Mouse (Mus musculus) CH12.LX (cell line): ENCODE measurements around the gene Prickle2. TPM values are rescaled to one million over a fixed set of nuclear protein-coding genes. Genes with fewer than 3 reads are reported as not detected.

ENCODE experiments used
- DNase-seq: peaks from one replicate; pipeline ENCODE4 v3.0.0-alpha.2; 2013; ENCODE audit errors: extremely low read depth
- H3K27ac ChIP-seq: 2 replicates; pipeline ENCODE4 v1.5.1; 2012; ENCODE audit warnings: low read depth, mild to moderate bottlenecking, control low read depth, moderate library complexity; ENCODE audit not compliant: insufficient read depth
- H3K27me3 ChIP-seq: replicated peaks from 2 replicates; pipeline ENCODE3; 2012; ENCODE audit warnings: inconsistent platforms
- H3K36me3 ChIP-seq, 2 experiments: replicated peaks in 1 of 2; 2 replicates each; pipeline versions ENCODE3 to v1.6.1; 2012; ENCODE audit warnings: inconsistent platforms in 1 of 2, low read length in 1 of 2, mild to moderate bottlenecking in 1 of 2, mixed read lengths in 1 of 2, moderate library complexity in 1 of 2; ENCODE audit not compliant: control insufficient read depth in 1 of 2, insufficient read depth in 1 of 2
- H3K4me1 ChIP-seq, 2 experiments: 2 replicates each; pipeline ENCODE4 v1.6.1; 2012; ENCODE audit warnings: inconsistent platforms in 1 of 2, moderate library complexity in 1 of 2; ENCODE audit not compliant: insufficient read depth in 2 of 2, control insufficient read depth in 1 of 2
- H3K4me2 ChIP-seq: 2 replicates; pipeline ENCODE4 v1.6.1; 2012; ENCODE audit warnings: low read depth, mild to moderate bottlenecking, control low read depth; ENCODE audit not compliant: poor library complexity, insufficient read depth, severe bottlenecking
- H3K4me3 ChIP-seq, 3 experiments: fragments of 150-350 bp in 1 of 3; sonication (generic) in 1 of 3; replicated peaks in 1 of 3; 2 replicates each; pipeline versions ENCODE3 to v1.5.1; 2011 to 2012; ENCODE audit warnings: low read depth in 2 of 3, low read length in 2 of 3, mild to moderate bottlenecking in 2 of 3, moderate library complexity in 2 of 3, control low read depth in 1 of 3, improper control_type of control experiment in 1 of 3, inconsistent platforms in 1 of 3, mixed read lengths in 1 of 3; ENCODE audit not compliant: poor library complexity in 1 of 3
- H3K79me2 ChIP-seq: replicated peaks from 2 replicates; pipeline ENCODE4 v1.6.1; 2012; ENCODE audit warnings: mild to moderate bottlenecking, moderate library complexity; ENCODE audit not compliant: control insufficient read depth, poor library complexity, insufficient read depth, severe bottlenecking; ENCODE audit errors: extremely low read depth
- H3K9ac ChIP-seq: 2 replicates; pipeline ENCODE4 v1.6.1; 2012; ENCODE audit warnings: low read depth, mild to moderate bottlenecking, control low read depth, moderate library complexity; ENCODE audit not compliant: insufficient read depth
- H3K9me3 ChIP-seq: replicated peaks from 2 replicates; pipeline ENCODE3; 2012; ENCODE audit warnings: low read length, inconsistent platforms, mixed read lengths
- CHD1 ChIP-seq: IDR thresholded peaks from 2 replicates; pipeline ENCODE4 v1.6.1; 2012; ENCODE audit warnings: low read depth, low read length, improper control_type of control experiment, inconsistent platforms
- CTCF ChIP-seq, 2 experiments: IDR thresholded peaks in 1 of 2; conservative IDR thresholded peaks in 1 of 2; 2 replicates each; pipeline ENCODE4 v1.5.1; 2011 to 2012; ENCODE audit warnings: low read depth in 2 of 2, low read length in 2 of 2, improper control_type of control experiment in 1 of 2, inconsistent platforms in 1 of 2, mild to moderate bottlenecking in 1 of 2, moderate library complexity in 1 of 2
- E2F4 ChIP-seq: IDR thresholded peaks from 2 replicates; pipeline ENCODE4 v1.6.1; 2011; ENCODE audit warnings: low read depth, low read length, improper control_type of control experiment; ENCODE audit not compliant: insufficient replicate concordance
- ELF1 ChIP-seq: IDR thresholded peaks from 2 replicates; pipeline ENCODE4 v1.6.1; 2014; ENCODE audit warnings: low read depth, mild to moderate bottlenecking, inconsistent platforms, low read length, improper control_type of control experiment
- EP300 ChIP-seq: IDR thresholded peaks from 2 replicates; pipeline ENCODE4 v1.6.1; 2011; ENCODE audit warnings: low read length, improper control_type of control experiment
- GABPA ChIP-seq: IDR thresholded peaks from 2 replicates; pipeline ENCODE4 v1.6.1; 2012; ENCODE audit warnings: low read depth, low read length, improper control_type of control experiment, inconsistent platforms; ENCODE audit not compliant: insufficient replicate concordance
- HCFC1 ChIP-seq: IDR thresholded peaks from 2 replicates; pipeline ENCODE4 v1.6.1; 2012; ENCODE audit warnings: low read depth, mild to moderate bottlenecking, inconsistent platforms, low read length, improper control_type of control experiment
- IRF4 ChIP-seq: IDR thresholded peaks from 2 replicates; pipeline ENCODE4 v1.6.1; 2014; ENCODE audit warnings: low read depth, mild to moderate bottlenecking, inconsistent platforms, low read length, improper control_type of control experiment
- KAT2A ChIP-seq: IDR thresholded peaks from 2 replicates; pipeline ENCODE4 v1.6.1; 2012; ENCODE audit warnings: low read length, improper control_type of control experiment, inconsistent platforms; ENCODE audit not compliant: insufficient replicate concordance
- MAFK ChIP-seq: IDR thresholded peaks from 2 replicates; pipeline ENCODE4 v1.6.1; 2011; ENCODE audit warnings: low read length, improper control_type of control experiment; ENCODE audit not compliant: insufficient replicate concordance
- MEF2A ChIP-seq: IDR thresholded peaks from 2 replicates; pipeline ENCODE4 v1.6.1; 2014; ENCODE audit warnings: low read depth, mild to moderate bottlenecking, inconsistent platforms, low read length, improper control_type of control experiment, borderline replicate concordance
- MXI1 ChIP-seq: IDR thresholded peaks from 2 replicates; pipeline ENCODE4 v1.6.1; 2011; ENCODE audit warnings: mild to moderate bottlenecking, low read depth, low read length, improper control_type of control experiment
- MYC ChIP-seq: IDR thresholded peaks from 2 replicates; pipeline ENCODE4 v1.6.1; 2011; ENCODE audit warnings: low read depth, mild to moderate bottlenecking, improper control_type of control experiment, low read length
- NELFE ChIP-seq: IDR thresholded peaks from 2 replicates; pipeline ENCODE4 v1.6.1; 2011; ENCODE audit warnings: low read depth, low read length, improper control_type of control experiment
- NRF1 ChIP-seq: IDR thresholded peaks from 2 replicates; pipeline ENCODE4 v1.6.1; 2014; ENCODE audit warnings: low read depth, mild to moderate bottlenecking, inconsistent platforms, low read length, improper control_type of control experiment, moderate library complexity
- POLR2A ChIP-seq: IDR thresholded peaks from 2 replicates; pipeline ENCODE4 v1.6.1; 2011; ENCODE audit warnings: low read depth, mild to moderate bottlenecking, improper control_type of control experiment, low read length
- RCOR1 ChIP-seq: conservative IDR thresholded peaks from 2 replicates; pipeline ENCODE4 v1.6.1; 2012; ENCODE audit warnings: low read depth, mild to moderate bottlenecking, inconsistent platforms, low read length, improper control_type of control experiment
- SIN3A ChIP-seq: IDR thresholded peaks from 2 replicates; pipeline ENCODE4 v1.6.1; 2012; ENCODE audit warnings: low read length, improper control_type of control experiment, inconsistent platforms
- SMC3 ChIP-seq: IDR thresholded peaks from 2 replicates; pipeline ENCODE4 v1.6.1; 2011; ENCODE audit warnings: low read depth, low read length, improper control_type of control experiment
- TBP ChIP-seq: conservative IDR thresholded peaks from 2 replicates; pipeline ENCODE4 v1.6.1; 2011; ENCODE audit warnings: low read depth, low read length, improper control_type of control experiment
- TCF12 ChIP-seq: IDR thresholded peaks from 2 replicates; pipeline ENCODE4 v1.6.1; 2014; ENCODE audit warnings: low read depth, mild to moderate bottlenecking, inconsistent platforms, low read length, improper control_type of control experiment
- ZKSCAN1 ChIP-seq: IDR thresholded peaks from 2 replicates; pipeline ENCODE4 v1.6.1; 2012; ENCODE audit warnings: low read depth, inconsistent platforms, low read length, improper control_type of control experiment, borderline replicate concordance
- ZNF384 ChIP-seq: IDR thresholded peaks from 2 replicates; pipeline ENCODE4 v1.6.1; 2012; ENCODE audit warnings: low read depth, low read length, improper control_type of control experiment, inconsistent platforms
- dilution Hi-C: fragments of 300-500 bp; cut with MboI; formaldehyde crosslinking; loops from 2 replicates; pipeline ENCODE4 v1.14.3; 2020; ENCODE audit warnings: low sequenced_read_pairs; ENCODE audit not compliant: extremely low pct_unique_long_range_greater_than_20kb, extremely low pct_ligation_motif_present
- in situ Hi-C: fragments of 300-500 bp; cut with MboI; formaldehyde crosslinking; loops from 3 replicates; pipeline ENCODE4 v1.14.3; 2019; ENCODE audit warnings: low sequenced_read_pairs, low pct_ligation_motif_present, low pct_unique_long_range_greater_than_20kb, mixed read lengths
- polyA plus RNA-seq: library from polyadenylated mRNA; unstranded; fragments of >175 nt; gene quantifications from 2 replicates; pipeline ENCODE4 v1.2.1, GENCODE M21; 2012; ENCODE audit warnings: low read depth; ENCODE audit not compliant: insufficient read length
- total RNA-seq, 2 experiments: library from RNA; depleted of rRNA; stranded (reverse); fragments of 300-350 nt in 1 of 2; fragments of >200 nt in 1 of 2; gene quantifications; 2 replicates each; pipeline ENCODE4 v1.2.3; 2012 to 2014

Gene Prickle2
- total and polyA plus RNA-seq, 3 experiments: not detected

DNA sequence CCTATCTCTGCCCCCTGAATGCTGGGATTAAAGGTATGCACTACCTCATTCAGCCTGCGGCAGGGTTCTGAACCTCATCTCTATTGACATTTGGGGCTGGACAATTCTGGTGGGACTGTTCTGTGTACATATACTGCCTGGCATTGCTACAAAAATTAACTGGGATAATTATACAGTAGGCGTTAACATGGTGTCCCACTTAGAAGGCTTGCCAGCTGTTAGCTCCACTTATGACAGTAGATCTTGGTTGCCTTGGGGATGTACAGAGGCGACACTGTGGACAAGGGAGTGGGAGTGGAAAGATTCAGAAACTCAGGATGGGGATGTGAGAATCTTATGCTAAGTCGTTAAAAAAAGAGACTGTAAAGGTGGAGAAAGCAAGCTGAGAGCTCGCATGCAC lies 311.3 kb downstream of the Prickle2 start:
- peaks cover 72% of the 10 kb centered on the region for H3K9me3 ChIP-seq
- in situ Hi-C loops (no loop called here), dilution Hi-C loops (no loop called here)
- H3K9ac ChIP-seq: no peak overlapping the region
- no peaks in the 10 kb centered on the region for H3K27me3 ChIP-seq
- H3K36me3 ChIP-seq: no peaks in the 10 kb centered on the region
- no peaks in the 10 kb centered on the region for H3K79me2 ChIP-seq
- no peaks in the 10 kb centered on the region for H3K4me1 ChIP-seq
- H3K4me3 ChIP-seq: no peak overlapping the region
- TF ChIP-seq SIN3A (no peak), TBP (no peak), ZNF384 (no peak), IRF4 (no peak), NELFE (no peak), ZKSCAN1 (no peak), E2F4 (no peak)
- no peak overlapping the region for H3K4me2 ChIP-seq
- DNase-seq: no peak
- no peak overlapping the region for H3K27ac ChIP-seq

DNA sequence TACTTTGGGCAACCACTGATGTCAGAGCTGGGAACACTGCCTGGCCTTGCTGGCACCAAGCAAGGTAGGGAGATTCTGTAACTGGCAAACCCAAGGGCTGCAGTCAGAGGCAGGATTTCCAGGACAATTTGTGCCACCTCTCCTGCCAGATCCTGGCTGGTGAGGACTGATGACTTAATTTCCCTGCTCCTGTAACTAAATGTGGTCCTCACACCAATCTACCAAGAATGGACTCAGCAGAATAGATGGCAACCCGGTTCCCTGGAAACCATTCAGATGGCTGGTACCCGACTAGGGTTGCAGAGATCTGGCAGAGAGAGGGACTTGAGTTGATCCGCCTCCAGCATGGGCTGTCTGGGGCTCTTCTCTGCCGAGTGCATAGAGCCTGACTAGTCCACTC lies 315.6 kb downstream of the Prickle2 start:
- in situ Hi-C loops: no loop called here
- H3K4me1 ChIP-seq: no peaks in the 10 kb centered on the region
- TF ChIP-seq MXI1 (no peak), ZNF384 (no peak), SMC3 (no peak), NRF1 (no peak), TCF12 (no peak), KAT2A (no peak), RCOR1 (no peak), GABPA (no peak), POLR2A (no peak), CTCF (conservative IDR thresholded peaks at IDR 0.05 in 1 of 2, IDR thresholded peaks at IDR 0.05 in 1 of 2; ENCODE audit: low read depth in 2 of 2, low read length in 2 of 2) (no peak), MYC (no peak), CHD1 (no peak), MAFK (no peak), EP300 (no peak), HCFC1 (no peak), MEF2A (no peak), ELF1 (no peak)
- TF ChIP-seq, all 38 proteins: peak for 0
- no peaks in the 10 kb centered on the region for H3K36me3 ChIP-seq
- dilution Hi-C loops: no loop called here
- no peak overlapping the region for H3K4me3 ChIP-seq
- H3K9me3 ChIP-seq: peaks cover 66% of the 10 kb centered on the region
- H3K4me2 ChIP-seq: no peak overlapping the region
- no peak overlapping the region for H3K9ac ChIP-seq
- no peak overlapping the region for H3K27ac ChIP-seq
- H3K27me3 ChIP-seq: no peaks in the 10 kb centered on the region
- DNase-seq: no peak
- no peaks in the 10 kb centered on the region for H3K79me2 ChIP-seq
